Mouse (Mus musculus) heart, embryonic 15.5 days (tissue): ENCODE data around the gene Tada2a. TPM values are rescaled to one million over a fixed set of nuclear protein-coding genes. Genes with fewer than 3 reads are reported as not detected.

ENCODE experiments used
- ATAC-seq: fragments of 200-750 bp; cut with Nextera tagmentation; replicated peaks from 2 replicates; pipeline ENCODE4 v1.8.0; 2017; ENCODE audit warnings: low read depth, moderate TSS enrichment; ENCODE audit not compliant: insufficient number of reproducible peaks, insufficient read depth, low FRiP score
- H3K27ac ChIP-seq: fragments of 300-500 bp; sonication (generic); 2 replicates; pipeline ENCODE4 v1.5.1; 2015; ENCODE audit warnings: mild to moderate bottlenecking, inconsistent platforms
- H3K27me3 ChIP-seq: fragments of 300-500 bp; sonication (generic); 2 replicates; pipeline ENCODE4 v1.6.1; 2015; ENCODE audit warnings: inconsistent platforms
- H3K36me3 ChIP-seq: fragments of 300-500 bp; sonication (generic); 2 replicates; pipeline ENCODE4 v1.6.1; 2015; ENCODE audit warnings: mild to moderate bottlenecking, inconsistent platforms
- H3K4me1 ChIP-seq: fragments of 300-500 bp; sonication (generic); replicated peaks from 2 replicates; pipeline ENCODE4 v1.6.1; 2015; ENCODE audit warnings: inconsistent platforms
- H3K4me2 ChIP-seq: fragments of 300-500 bp; sonication (generic); 2 replicates; pipeline ENCODE4 v1.6.1; 2015; ENCODE audit warnings: inconsistent platforms, mild to moderate bottlenecking, moderate library complexity
- H3K4me3 ChIP-seq: fragments of 300-500 bp; sonication (generic); 2 replicates; pipeline ENCODE4 v1.5.1; 2015; ENCODE audit warnings: mild to moderate bottlenecking, inconsistent platforms
- H3K9ac ChIP-seq: fragments of 300-500 bp; sonication (generic); 2 replicates; pipeline ENCODE4 v1.6.1; 2015; ENCODE audit warnings: mild to moderate bottlenecking, inconsistent platforms
- H3K9me3 ChIP-seq: fragments of 300-500 bp; sonication (generic); replicated peaks from 2 replicates; pipeline ENCODE4 v1.6.1; 2016; ENCODE audit warnings: inconsistent platforms
- WGBS: fragments of 180-500 bp; shearing (Covaris S2); methylation state at CpG from one replicate; pipeline ENCODE4 v1.1.7; 2015; ENCODE audit warnings: mixed read lengths; 5-methylcytosine and 5-hydroxymethylcytosine counted together
- polyA plus RNA-seq: library from polyadenylated mRNA; unstranded; fragments of >200 nt; fragmentation: Nextera tagmentation; extraction: Ambion mirVana; gene quantifications from 2 replicates; pipeline ENCODE4 v1.2.1, GENCODE M21; 2015

Tada2a gene
- polyA plus RNA-seq, 1 experiment from 2014 or later, result 15.5 TPM

- Histone ChIP-seq H3K9me3 (no peaks in the 10 kb centered on the region), H3K4me3 (no peak overlapping the region), H3K36me3 (peaks cover 55% of the 10 kb centered on the region), H3K4me2 (no peak overlapping the region), H3K27ac (no peak overlapping the region), H3K9ac (no peak overlapping the region), H3K27me3 (no peaks in the 10 kb centered on the region), H3K4me1 (no peaks in the 10 kb centered on the region)
- WGBS, result 63% methylated on average over 2 of the region's 2 CpGs
- no peak for ATAC-seq
Measured at GRCm38 (mm10) chr11:84107137-84107536, 22.3 kb downstream of the Tada2a start.

- no peak for ATAC-seq
Measured at GRCm38 (mm10) chr11:84104036-84104435, 25.4 kb downstream of the Tada2a start.

GRCm38 (mm10) chr11:84101182-84101581 lies 28.2 kb downstream of the Tada2a start:
- Histone ChIP-seq H3K27ac (no peak overlapping the region), H3K4me3 (no peak overlapping the region), H3K4me2 (no peak overlapping the region), H3K4me1 (peaks cover 7% of the 10 kb centered on the region), H3K36me3 (peaks cover 38% of the 10 kb centered on the region), H3K9me3 (no peaks in the 10 kb centered on the region), H3K9ac (no peak overlapping the region), H3K27me3 (no peaks in the 10 kb centered on the region)
- ATAC-seq, result 0 out of 2 replicates have a peak, but pooled peaks have one; percentile 35

More at GRCm38 (mm10) chr11:84104036-84104435, 25.4 kb downstream of the Tada2a start:
- WGBS, result 87% methylated on average over 6 of the region's 6 CpGs
- H3K27me3 ChIP-seq, result no peaks in the 10 kb centered on the region
- peaks cover 51% of the 10 kb centered on the region for H3K36me3 ChIP-seq
- no peaks in the 10 kb centered on the region for H3K9me3 ChIP-seq
- H3K4me3 ChIP-seq, result no peak overlapping the region
- no peak overlapping the region for H3K27ac ChIP-seq
- no peak overlapping the region for H3K9ac ChIP-seq
- peaks cover 4% of the 10 kb centered on the region for H3K4me1 ChIP-seq
- H3K4me2 ChIP-seq, result no peak overlapping the region

GRCm38 (mm10) chr11:84097251-84097998 lies 32.0 kb downstream of the Tada2a start:
- Histone ChIP-seq H3K27me3 (no peaks in the 10 kb centered on the region), H3K4me2 (no peak overlapping the region), H3K9ac (no peak overlapping the region), H3K36me3 (peaks cover 18% of the 10 kb centered on the region), H3K9me3 (no peaks in the 10 kb centered on the region), H3K27ac (no peak overlapping the region), H3K4me1 (peaks cover 7% of the 10 kb centered on the region), H3K4me3 (no peak overlapping the region)
- ATAC-seq, result no peak
- WGBS, result 62% methylated on average over 5 of the region's 5 CpGs

GRCm38 (mm10) chr11:84095084-84095483 lies 34.3 kb downstream of the Tada2a start:
- Histone ChIP-seq H3K9ac (no peak overlapping the region), H3K4me3 (no peak overlapping the region), H3K4me2 (no peak overlapping the region), H3K9me3 (no peaks in the 10 kb centered on the region), H3K4me1 (peaks cover 3% of the 10 kb centered on the region), H3K27me3 (no peaks in the 10 kb centered on the region), H3K36me3 (peaks cover 28% of the 10 kb centered on the region), H3K27ac (no peak overlapping the region)
- 73% methylated on average over 4 of the region's 4 CpGs for WGBS
- ATAC-seq, result no peak

- no peak overlapping the region for H3K27ac ChIP-seq
- H3K9me3 ChIP-seq, result no peaks in the 10 kb centered on the region
- H3K4me2 ChIP-seq, result no peak overlapping the region
- H3K36me3 ChIP-seq, result peaks cover 32% of the 10 kb centered on the region
- H3K4me1 ChIP-seq, result no peaks in the 10 kb centered on the region
- H3K9ac ChIP-seq, result no peak overlapping the region
- ATAC-seq, result no peak
- H3K27me3 ChIP-seq, result no peaks in the 10 kb centered on the region
- WGBS, result 89% methylated on average over 8 of the region's 8 CpGs
- no peak overlapping the region for H3K4me3 ChIP-seq
Measured at GRCm38 (mm10) chr11:84090572-84090971, 38.8 kb downstream of the Tada2a start.

- 92% methylated on average over 5 of the region's 5 CpGs for WGBS
- H3K36me3 ChIP-seq, result peaks cover 24% of the 10 kb centered on the region
Measured at GRCm38 (mm10) chr11:84081901-84082300, 47.5 kb downstream of the Tada2a start.

GRCm38 (mm10) chr11:84080327-84080726 lies 49.1 kb downstream of the Tada2a start:
- Histone ChIP-seq H3K4me3 (no peak overlapping the region), H3K9me3 (no peaks in the 10 kb centered on the region), H3K27ac (peak overlapping the region; percentile 62), H3K4me1 (peaks cover 19% of the 10 kb centered on the region), H3K36me3 (peaks cover 17% of the 10 kb centered on the region), H3K9ac (no peak overlapping the region), H3K27me3 (no peaks in the 10 kb centered on the region), H3K4me2 (no peak overlapping the region)
- no peak for ATAC-seq
- 65% methylated on average over 3 of the region's 3 CpGs for WGBS

More at GRCm38 (mm10) chr11:84081901-84082300, 47.5 kb downstream of the Tada2a start:
- H3K4me3 ChIP-seq, result no peak overlapping the region
- ATAC-seq, result no peak
- H3K27ac ChIP-seq, result no peak overlapping the region
- peaks cover 19% of the 10 kb centered on the region for H3K4me1 ChIP-seq
- no peak overlapping the region for H3K4me2 ChIP-seq
- no peak overlapping the region for H3K9ac ChIP-seq
- H3K27me3 ChIP-seq, result no peaks in the 10 kb centered on the region
- no peaks in the 10 kb centered on the region for H3K9me3 ChIP-seq

GRCm38 (mm10) chr11:84079887-84080286 lies 49.5 kb downstream of the Tada2a start:
- Histone ChIP-seq H3K4me2 (no peak overlapping the region), H3K9me3 (no peaks in the 10 kb centered on the region), H3K27me3 (no peaks in the 10 kb centered on the region), H3K4me3 (no peak overlapping the region), H3K4me1 (peaks cover 19% of the 10 kb centered on the region), H3K9ac (no peak overlapping the region), H3K36me3 (peaks cover 16% of the 10 kb centered on the region), H3K27ac (peak overlapping the region; percentile 62)
- peak; percentile 53 for ATAC-seq
- 39% methylated on average over 4 of the region's 4 CpGs for WGBS

- Histone ChIP-seq H3K4me2 (no peak overlapping the region), H3K27me3 (no peaks in the 10 kb centered on the region), H3K9me3 (no peaks in the 10 kb centered on the region), H3K27ac (peak overlapping the region; percentile 10; the same call in 1 of the 2 replicates), H3K9ac (no peak overlapping the region), H3K36me3 (peaks cover 16% of the 10 kb centered on the region), H3K4me1 (peaks cover 22% of the 10 kb centered on the region), H3K4me3 (no peak overlapping the region)
- ATAC-seq, result no peak
- 86% methylated on average over 11 of the region's 11 CpGs for WGBS
Measured at GRCm38 (mm10) chr11:84079361-84079760, 50.0 kb downstream of the Tada2a start.

GRCm38 (mm10) chr11:84078601-84079000 lies 50.8 kb downstream of the Tada2a start:
- 82% methylated on average over 9 of the region's 9 CpGs for WGBS
- Histone ChIP-seq H3K27ac (no peak overlapping the region), H3K9me3 (no peaks in the 10 kb centered on the region), H3K4me1 (peaks cover 26% of the 10 kb centered on the region), H3K27me3 (no peaks in the 10 kb centered on the region), H3K4me3 (no peak overlapping the region), H3K36me3 (peaks cover 16% of the 10 kb centered on the region), H3K4me2 (no peak overlapping the region), H3K9ac (no peak overlapping the region)
- no peak for ATAC-seq

- H3K4me3 ChIP-seq, result no peak overlapping the region
- no peak overlapping the region for H3K27ac ChIP-seq
- H3K9me3 ChIP-seq, result no peaks in the 10 kb centered on the region
- peaks cover 29% of the 10 kb centered on the region for H3K4me1 ChIP-seq
- H3K27me3 ChIP-seq, result 0 out of 2 replicates have a peak, but pooled peaks cover 2% of the 10 kb centered on the region
- no peak overlapping the region for H3K9ac ChIP-seq
- ATAC-seq, result no peak
- H3K4me2 ChIP-seq, result no peak overlapping the region
- H3K36me3 ChIP-seq, result peaks cover 5% of the 10 kb centered on the region; the same call in 1 of the 2 replicates
- 80% methylated on average over 2 of the region's 2 CpGs for WGBS
Measured at GRCm38 (mm10) chr11:84077008-84077407, 52.4 kb downstream of the Tada2a start.
